Mouse (Mus musculus) CD4-positive, CD25-positive, alpha-beta regulatory T cell, adult 9 weeks (primary cell): ENCODE data around the gene Slc7a10. TPM values are rescaled to one million over a fixed set of nuclear protein-coding genes. Genes with fewer than 3 reads are reported as not detected.

Experiments used
- polyA plus RNA-seq: library from polyadenylated mRNA; unstranded; fragments of 100-300 nt; shearing (Covaris generic); gene quantifications from one replicate; pipeline ENCODE4 v1.2.1, GENCODE M21; 2017

Slc7a10 gene
- polyA plus RNA-seq, result 11.8 TPM

DNA sequence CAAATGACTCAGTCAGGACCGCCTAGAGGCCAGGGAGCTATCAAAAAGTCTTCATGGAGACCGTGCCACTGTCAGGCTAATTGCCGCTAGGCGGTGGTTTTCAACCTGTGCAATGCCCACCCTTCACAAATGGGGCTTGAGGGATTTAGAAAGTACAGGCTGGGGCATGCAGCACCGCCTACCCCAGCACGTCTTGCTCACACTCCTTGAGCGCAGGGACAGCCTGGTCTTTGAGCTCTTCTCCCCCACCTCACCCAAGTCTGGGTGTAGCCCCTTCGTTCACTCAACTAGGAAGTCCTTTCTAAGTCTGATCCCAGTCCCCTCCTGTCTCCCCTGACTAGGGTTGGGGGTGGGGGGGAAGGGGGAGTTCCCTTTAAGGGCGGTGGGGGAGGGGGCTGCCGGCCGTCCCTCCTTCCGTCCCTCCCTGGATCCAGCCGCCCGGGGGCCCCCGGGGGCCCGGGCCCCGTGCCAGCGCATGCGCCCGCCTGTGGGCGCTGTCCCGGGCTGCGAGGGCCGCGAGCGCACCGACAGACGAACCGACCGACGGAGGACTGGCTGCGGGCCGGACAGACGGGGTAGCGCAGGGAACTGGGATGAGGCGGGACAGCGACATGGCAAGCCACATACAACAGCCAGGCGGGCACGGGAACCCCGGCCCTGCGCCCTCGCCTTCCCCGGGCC lies at the start of gene Slc7a10:
TSS of gene Slc7a10 (plus strand) at position 497 of the 681 bp plus-strand sequence.

DNA sequence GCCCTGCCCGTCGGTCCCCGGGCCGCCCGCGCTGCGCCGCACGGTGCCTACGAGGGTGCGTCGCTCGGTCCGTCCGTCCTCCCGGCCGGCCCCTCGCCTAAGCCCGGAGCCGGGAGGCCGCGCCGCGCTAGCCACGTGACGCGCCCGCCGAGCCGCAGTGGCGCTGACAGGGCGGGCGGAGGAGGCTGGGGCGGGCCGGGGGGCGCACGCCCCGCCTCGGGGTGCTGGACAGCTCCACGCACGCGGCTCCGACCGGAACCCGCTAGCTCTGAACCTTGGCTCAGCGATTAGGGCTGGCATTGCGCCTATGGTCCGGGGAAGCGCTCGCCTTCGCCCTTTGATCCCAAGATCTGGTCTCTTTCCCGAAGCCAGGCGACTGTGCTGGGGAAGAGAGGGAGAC lies 29.0 kb downstream of the Slc7a10 start, which contains the start of gene Lrp3:
TSS of gene Lrp3 (minus strand) at position 274 of the 400 bp plus-strand sequence.

Other genes with a start within 250 kb of the Slc7a10 start
- 6.0 TPM for gene Cebpg, start 129.8 kb upstream of the Slc7a10 start, polyA plus RNA-seq
- gene Cebpa, start 67.1 kb upstream of the Slc7a10 start, polyA plus RNA-seq, result 0.50 TPM
- gene Lrp3, start 29.1 kb downstream of the Slc7a10 start, polyA plus RNA-seq, result 2.6 TPM
- 24.5 TPM for gene Gpatch1, start 132.1 kb downstream of the Slc7a10 start, polyA plus RNA-seq
- gene Rhpn2, start 147.8 kb downstream of the Slc7a10 start, polyA plus RNA-seq, result 0.11 TPM
- 33.6 TPM for gene Faap24, start 210.5 kb downstream of the Slc7a10 start, polyA plus RNA-seq
- 15.3 TPM for gene Cep89, start 210.7 kb downstream of the Slc7a10 start, polyA plus RNA-seq